Mouse (Mus musculus): ENCODE measurements at regions not wholly inside any gene's neighbourhood (a gene's known extent, or its start where the extent isn't known, plus 50 kb on each side); places are given as distances from the start of the nearest gene placed in this dataset.

DNA sequence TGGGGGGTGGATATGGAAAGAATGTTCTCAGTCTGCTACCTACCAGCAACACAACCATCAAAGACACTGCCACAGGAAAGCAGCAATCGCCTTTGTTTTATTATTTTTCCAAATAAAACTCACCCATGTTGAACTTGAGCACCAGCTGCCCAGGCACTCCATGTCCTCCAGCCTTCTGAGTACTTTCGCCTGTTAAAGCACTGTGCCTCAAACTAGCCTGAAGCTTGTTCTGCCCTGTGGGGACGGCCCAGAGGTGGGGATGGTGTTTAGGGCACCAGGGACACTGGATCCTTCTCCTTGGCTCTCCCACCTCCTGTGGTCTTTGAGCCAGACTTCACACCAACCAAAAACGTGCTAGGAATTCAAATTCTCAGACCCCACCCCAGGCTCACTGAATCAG is 269.0 kb upstream of the Pkdcc start:
- Histone ChIP-seq H3K4me1 (ENCODE audit: control insufficient read depth, insufficient read depth, low read length) (no peaks in the 10 kb centered on the region), H3K27me3 (replicated peaks; ENCODE audit: control insufficient read depth, insufficient read depth, low read length) (no peaks in the 10 kb centered on the region), H3K4me3 (ENCODE audit: insufficient read depth, low read depth, low read length) (no peak overlapping the region), H3K36me3 (ENCODE audit: control insufficient read depth, insufficient read depth, low read length) (no peaks in the 10 kb centered on the region), H3K27ac (ENCODE audit: insufficient read depth, low read depth, low read length) (no peak overlapping the region)
- TF ChIP-seq CTCF (conservative IDR thresholded peaks at IDR 0.05; ENCODE audit: insufficient read depth, insufficient read length, low read depth, low read length) (no peak), POLR2A (IDR thresholded peaks at IDR 0.05; ENCODE audit: low read depth, low read length) (no peak)
- 39% methylated on average over 4 of the region's 4 CpGs for WGBS
- peak; percentile 8 for DNase-seq

DNA sequence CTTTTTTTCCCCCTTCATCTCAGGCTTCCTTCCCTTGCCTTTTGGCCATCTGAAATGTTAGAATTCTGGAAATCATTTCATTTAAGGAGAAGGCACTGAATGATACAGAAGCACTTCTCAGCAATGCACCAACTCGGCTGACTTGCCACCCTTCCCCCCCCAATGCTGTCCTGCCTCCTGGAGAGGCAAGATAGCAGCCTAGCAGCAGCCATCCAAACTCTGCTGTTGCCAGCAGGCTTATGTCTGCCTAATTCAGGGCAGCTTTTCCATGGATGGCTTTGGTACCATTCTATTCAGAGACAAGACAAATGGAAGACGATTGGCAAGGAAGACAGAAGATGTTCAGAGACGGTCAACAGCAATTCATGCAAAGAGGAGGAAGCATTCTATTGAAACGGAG is 265.3 kb upstream of the Pkdcc start:
- TF ChIP-seq CTCF (conservative IDR thresholded peaks at IDR 0.05; ENCODE audit: insufficient read depth, insufficient read length, low read depth, low read length): no peak
- TF ChIP-seq POLR2A (IDR thresholded peaks at IDR 0.05; ENCODE audit: low read depth, low read length): no peak
- H3K36me3 ChIP-seq (ENCODE audit: control insufficient read depth, insufficient read depth, low read length): no peaks in the 10 kb centered on the region
- no peaks in the 10 kb centered on the region for H3K27me3 ChIP-seq (replicated peaks; ENCODE audit: control insufficient read depth, insufficient read depth, low read length)
- DNase-seq: no peak
- WGBS: 88% methylated on average over 4 of the region's 4 CpGs
- no peak overlapping the region for H3K27ac ChIP-seq (ENCODE audit: insufficient read depth, low read depth, low read length)
- H3K4me1 ChIP-seq (ENCODE audit: control insufficient read depth, insufficient read depth, low read length): no peaks in the 10 kb centered on the region
- no peak overlapping the region for H3K4me3 ChIP-seq (ENCODE audit: insufficient read depth, low read depth, low read length)

DNA sequence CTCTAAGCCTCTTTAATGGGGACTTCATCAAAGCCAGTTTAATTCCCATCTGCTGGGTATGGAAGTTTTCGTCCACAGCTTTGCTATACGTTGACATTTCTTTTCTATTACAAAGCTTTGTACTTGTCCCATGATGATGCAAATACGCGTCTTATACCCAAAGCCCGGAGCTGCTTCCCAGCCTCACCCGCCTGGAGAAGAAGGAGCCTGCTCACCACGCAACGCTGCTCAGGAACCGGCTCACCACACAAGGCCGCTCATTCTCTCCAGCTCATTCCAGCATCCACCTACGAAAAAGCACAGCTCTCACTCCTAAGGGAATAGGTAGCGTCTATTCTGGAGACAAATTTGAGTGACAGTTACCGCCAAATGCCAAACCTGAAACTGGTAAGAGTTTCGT is 264.8 kb upstream of the Pkdcc start:
- Histone ChIP-seq H3K27ac (ENCODE audit: insufficient read depth, low read depth, low read length) (no peak overlapping the region), H3K36me3 (ENCODE audit: control insufficient read depth, insufficient read depth, low read length) (no peaks in the 10 kb centered on the region), H3K27me3 (replicated peaks; ENCODE audit: control insufficient read depth, insufficient read depth, low read length) (no peaks in the 10 kb centered on the region), H3K4me1 (ENCODE audit: control insufficient read depth, insufficient read depth, low read length) (no peaks in the 10 kb centered on the region), H3K4me3 (ENCODE audit: insufficient read depth, low read depth, low read length) (no peak overlapping the region)
- DNase-seq: no peak
- TF ChIP-seq CTCF (conservative IDR thresholded peaks at IDR 0.05; ENCODE audit: insufficient read depth, insufficient read length, low read depth, low read length): no peak
- no peak for TF ChIP-seq POLR2A (IDR thresholded peaks at IDR 0.05; ENCODE audit: low read depth, low read length)
- 84% methylated on average over 14 of the region's 14 CpGs for WGBS

DNA sequence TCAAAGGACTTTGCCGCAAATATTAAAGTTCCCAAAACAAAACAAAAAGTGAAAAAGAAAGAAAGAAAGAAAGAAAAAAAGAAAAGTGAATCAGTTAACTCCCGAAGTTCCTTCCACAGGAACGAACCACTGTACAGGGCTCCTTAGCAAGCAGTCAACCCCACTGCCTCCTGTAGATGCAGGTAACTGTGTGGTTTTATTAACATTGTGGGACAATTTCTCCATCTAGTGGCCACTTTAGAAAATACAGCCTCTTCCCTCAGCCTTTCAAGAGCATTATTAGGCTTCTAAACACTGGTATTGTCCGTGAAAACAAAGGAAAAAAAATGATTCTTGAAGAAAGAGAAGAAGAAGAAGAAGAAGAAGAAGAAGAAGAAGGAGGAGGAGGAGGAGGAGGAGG is 257.7 kb upstream of the Pkdcc start:
- TF ChIP-seq POLR2A (IDR thresholded peaks at IDR 0.05; ENCODE audit: low read depth, low read length) (no peak), CTCF (conservative IDR thresholded peaks at IDR 0.05; ENCODE audit: insufficient read depth, insufficient read length, low read depth, low read length) (peak; percentile 37)
- DNase-seq: peak; percentile 41

DNA sequence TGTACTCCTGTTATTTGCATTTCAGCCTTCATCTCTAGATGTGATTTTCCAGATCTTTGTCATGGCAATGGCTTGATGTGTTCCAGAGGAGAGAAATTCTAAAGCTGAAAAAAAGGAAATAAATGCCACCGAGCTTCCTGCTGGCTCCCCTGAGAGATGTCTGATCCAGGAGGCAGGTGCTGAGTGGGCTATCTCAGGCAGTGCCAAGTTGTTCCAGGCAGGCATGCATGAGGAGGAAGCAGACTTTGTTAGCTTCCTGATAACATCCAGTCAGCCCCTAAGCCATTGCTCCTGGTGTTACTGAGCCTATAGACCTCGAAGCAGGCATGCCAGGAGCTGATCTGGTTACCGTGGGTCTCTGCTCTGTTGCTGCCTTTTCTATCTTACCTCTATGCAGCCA is 251.7 kb upstream of the Pkdcc start:
- no peak for DNase-seq
- Histone ChIP-seq H3K27ac (ENCODE audit: insufficient read depth, low read depth, low read length) (no peak overlapping the region), H3K27me3 (replicated peaks; ENCODE audit: control insufficient read depth, insufficient read depth, low read length) (no peaks in the 10 kb centered on the region), H3K4me3 (ENCODE audit: insufficient read depth, low read depth, low read length) (no peak overlapping the region), H3K4me1 (ENCODE audit: control insufficient read depth, insufficient read depth, low read length) (no peaks in the 10 kb centered on the region), H3K36me3 (ENCODE audit: control insufficient read depth, insufficient read depth, low read length) (no peaks in the 10 kb centered on the region)
- TF ChIP-seq CTCF (conservative IDR thresholded peaks at IDR 0.05; ENCODE audit: insufficient read depth, insufficient read length, low read depth, low read length) (no peak), POLR2A (IDR thresholded peaks at IDR 0.05; ENCODE audit: low read depth, low read length) (no peak)
- WGBS: 58% methylated on average over 3 of the region's 3 CpGs

More for the DNA sequence above, 257.7 kb upstream of the Pkdcc start:
- no peak overlapping the region for H3K27ac ChIP-seq (ENCODE audit: insufficient read depth, low read depth, low read length)
- WGBS: 27% methylated on average over 4 of the region's 4 CpGs
- H3K36me3 ChIP-seq (ENCODE audit: control insufficient read depth, insufficient read depth, low read length): no peaks in the 10 kb centered on the region
- H3K4me1 ChIP-seq (ENCODE audit: control insufficient read depth, insufficient read depth, low read length): no peaks in the 10 kb centered on the region
- H3K4me3 ChIP-seq (ENCODE audit: insufficient read depth, low read depth, low read length): no peak overlapping the region
- H3K27me3 ChIP-seq (replicated peaks; ENCODE audit: control insufficient read depth, insufficient read depth, low read length): no peaks in the 10 kb centered on the region

DNA sequence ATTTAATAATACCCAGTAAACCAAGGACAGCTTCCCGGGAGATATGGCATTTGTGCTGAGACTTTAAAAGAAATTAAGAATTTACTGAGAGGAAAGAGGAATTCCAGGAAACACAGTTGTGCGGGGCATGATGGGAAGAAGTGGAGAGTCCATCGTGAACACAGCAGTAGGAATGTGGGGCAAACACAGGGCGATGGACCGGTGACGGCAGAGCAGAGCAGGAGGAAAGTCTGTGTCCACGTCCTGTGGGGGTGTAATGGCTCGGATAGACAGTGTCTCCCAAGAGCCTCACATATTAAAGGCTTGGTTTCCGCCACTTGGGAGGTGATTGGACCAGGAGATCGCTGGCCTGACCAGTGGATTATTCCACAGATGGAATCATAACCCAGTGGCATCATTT is 215.4 kb upstream of the Pkdcc start:
- 31% methylated on average over 10 of the region's 10 CpGs for WGBS
- no peak for TF ChIP-seq CTCF (conservative IDR thresholded peaks at IDR 0.05; ENCODE audit: insufficient read depth, insufficient read length, low read depth, low read length)
- no peak for TF ChIP-seq POLR2A (IDR thresholded peaks at IDR 0.05; ENCODE audit: low read depth, low read length)
- H3K27ac ChIP-seq (ENCODE audit: insufficient read depth, low read depth, low read length): no peak overlapping the region
- H3K27me3 ChIP-seq (replicated peaks; ENCODE audit: control insufficient read depth, insufficient read depth, low read length): no peaks in the 10 kb centered on the region
- no peak for DNase-seq
- H3K4me3 ChIP-seq (ENCODE audit: insufficient read depth, low read depth, low read length): no peak overlapping the region
- H3K36me3 ChIP-seq (ENCODE audit: control insufficient read depth, insufficient read depth, low read length): no peaks in the 10 kb centered on the region
- H3K4me1 ChIP-seq (ENCODE audit: control insufficient read depth, insufficient read depth, low read length): 0 out of 2 replicates have a peak, but pooled peaks cover 2% of the 10 kb centered on the region

DNA sequence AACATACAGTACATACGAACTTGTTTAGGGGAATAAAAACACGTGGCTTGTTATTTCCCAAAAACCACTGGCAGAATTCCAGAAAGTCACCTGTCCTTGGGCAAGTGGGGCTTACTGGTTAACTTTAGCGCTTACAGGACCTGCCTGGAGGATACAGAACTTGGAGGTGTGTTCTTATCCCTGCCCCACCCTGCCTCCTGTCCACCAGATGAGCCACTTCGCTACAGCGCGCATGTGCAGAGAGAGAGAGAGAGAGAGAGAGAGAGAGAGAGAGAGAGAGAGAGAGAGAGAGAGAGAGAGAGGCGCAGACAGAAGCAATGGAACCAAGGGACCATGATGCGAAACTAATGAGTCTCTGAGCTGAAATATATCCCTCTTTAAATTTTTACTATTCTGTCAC is 214.7 kb upstream of the Pkdcc start:
- Histone ChIP-seq H3K4me3 (ENCODE audit: insufficient read depth, low read depth, low read length) (no peak overlapping the region), H3K4me1 (ENCODE audit: control insufficient read depth, insufficient read depth, low read length) (0 out of 2 replicates have a peak, but pooled peaks cover 2% of the 10 kb centered on the region), H3K27me3 (replicated peaks; ENCODE audit: control insufficient read depth, insufficient read depth, low read length) (no peaks in the 10 kb centered on the region), H3K36me3 (ENCODE audit: control insufficient read depth, insufficient read depth, low read length) (no peaks in the 10 kb centered on the region), H3K27ac (ENCODE audit: insufficient read depth, low read depth, low read length) (no peak overlapping the region)
- no peak for DNase-seq
- TF ChIP-seq CTCF (conservative IDR thresholded peaks at IDR 0.05; ENCODE audit: insufficient read depth, insufficient read length, low read depth, low read length): no peak
- no peak for TF ChIP-seq POLR2A (IDR thresholded peaks at IDR 0.05; ENCODE audit: low read depth, low read length)
- WGBS: 23% methylated on average over 8 of the region's 8 CpGs

DNA sequence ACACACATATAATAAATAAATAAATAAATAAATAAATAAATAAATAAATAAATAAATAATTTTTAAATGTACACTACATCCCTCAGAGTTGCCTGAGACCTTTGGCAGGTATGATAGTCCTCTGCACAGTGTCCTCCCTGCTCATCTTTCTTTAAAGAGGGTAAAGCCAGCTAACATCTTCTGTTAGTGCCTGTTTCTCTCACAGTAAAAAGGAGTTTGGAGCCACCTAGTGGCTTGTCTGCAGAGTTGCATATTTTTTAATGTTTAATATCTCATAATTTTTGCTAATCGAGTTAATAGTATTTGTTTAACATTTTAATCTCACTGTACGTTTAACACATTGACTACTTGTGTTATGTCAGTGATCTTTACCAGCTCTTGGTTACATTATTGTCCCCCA is 213.5 kb upstream of the Pkdcc start:
- no peak overlapping the region for H3K4me3 ChIP-seq (ENCODE audit: insufficient read depth, low read depth, low read length)
- WGBS: 11% methylated on average over 2 of the region's 2 CpGs
- H3K27me3 ChIP-seq (replicated peaks; ENCODE audit: control insufficient read depth, insufficient read depth, low read length): no peaks in the 10 kb centered on the region
- TF ChIP-seq POLR2A (IDR thresholded peaks at IDR 0.05; ENCODE audit: low read depth, low read length): no peak
- no peak for TF ChIP-seq CTCF (conservative IDR thresholded peaks at IDR 0.05; ENCODE audit: insufficient read depth, insufficient read length, low read depth, low read length)
- DNase-seq: no peak
- H3K4me1 ChIP-seq (ENCODE audit: control insufficient read depth, insufficient read depth, low read length): 0 out of 2 replicates have a peak, but pooled peaks cover 2% of the 10 kb centered on the region
- no peaks in the 10 kb centered on the region for H3K36me3 ChIP-seq (ENCODE audit: control insufficient read depth, insufficient read depth, low read length)
- H3K27ac ChIP-seq (ENCODE audit: insufficient read depth, low read depth, low read length): no peak overlapping the region

All from kidney, adult 2 months (tissue).